Mouse (Mus musculus) heart, adult 9 months (tissue): ENCODE measurements around the gene Crybb1.

Experiments used
- DNase-seq, 2 experiments: peaks; one replicate each; pipeline ENCODE4 v3.0.0; 2022; ENCODE audit warnings: low spot score in 2 of 2

The Crybb1 gene

DNA sequence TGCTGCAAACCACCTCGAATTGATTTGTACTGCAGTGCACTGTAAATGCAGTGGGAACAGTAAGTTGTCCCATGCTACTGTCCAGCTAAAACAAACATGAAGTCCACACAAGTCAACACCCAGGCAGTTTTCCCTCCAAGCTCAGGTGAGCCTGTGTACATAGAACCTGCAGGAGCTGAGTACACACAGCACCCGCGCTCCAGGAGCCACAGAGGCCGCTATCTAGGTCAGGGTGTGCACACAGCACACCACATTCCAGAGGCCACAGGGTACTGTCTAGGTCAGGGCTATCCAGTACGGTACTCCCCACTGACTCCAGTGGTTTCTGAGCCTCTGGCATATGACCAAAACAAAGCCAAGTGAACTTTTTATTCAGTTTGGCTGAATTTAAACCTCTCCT is 46.7 kb downstream of the Crybb1 start:
- no peak for DNase-seq

DNA sequence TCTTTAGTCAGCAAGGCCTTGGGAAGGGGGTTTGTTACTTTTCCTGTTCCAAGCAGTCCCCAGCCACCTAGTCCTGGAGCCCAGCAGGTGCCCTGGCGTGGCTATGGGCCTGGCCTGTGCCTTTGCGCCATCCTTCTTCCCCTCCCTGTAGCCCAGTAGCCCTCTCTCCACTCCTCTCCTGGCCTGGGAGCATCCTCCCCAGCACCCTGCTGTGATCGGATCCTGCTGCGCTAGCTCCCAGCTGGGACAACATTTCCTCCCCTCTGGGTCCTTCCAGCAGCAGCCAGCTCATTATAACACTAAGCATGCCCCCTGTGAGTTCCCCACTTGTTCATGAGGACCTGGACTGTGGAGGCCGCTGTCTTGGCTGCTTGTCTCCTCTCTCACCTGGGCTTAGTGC is 50.2 kb downstream of the Crybb1 start:
- DNase-seq, result no peak

DNA sequence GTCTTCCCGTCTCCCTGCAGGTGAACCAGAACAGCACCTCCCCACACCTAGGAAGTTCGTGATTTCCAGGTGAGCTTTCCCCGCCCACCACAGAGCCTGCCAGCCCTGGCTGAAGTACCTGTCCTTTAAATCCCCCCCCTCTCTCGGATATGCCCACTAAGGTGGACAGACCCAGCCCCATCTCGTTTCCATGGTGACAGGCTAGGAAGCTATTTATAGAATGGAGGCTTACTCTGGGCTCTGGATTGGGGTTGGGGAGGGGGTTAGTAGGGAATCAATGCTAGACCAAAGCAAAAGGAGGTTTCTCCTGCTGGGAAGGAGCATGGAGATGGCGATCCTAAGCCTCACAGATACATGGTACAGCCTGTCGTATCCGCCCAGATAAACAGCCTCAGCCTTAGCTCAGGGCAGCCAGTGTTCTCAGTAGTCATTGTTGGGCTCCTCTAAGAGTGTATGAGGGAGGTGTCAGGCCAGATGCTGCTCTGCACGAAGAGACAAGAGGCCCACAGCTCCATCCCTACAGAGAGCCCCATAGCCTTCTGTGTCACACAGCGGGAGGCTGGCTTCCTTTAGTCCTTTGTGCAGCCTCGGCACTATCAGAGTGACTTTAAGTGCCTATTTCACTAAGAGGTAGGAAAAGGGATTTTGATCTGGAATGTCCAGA is 57.7 kb downstream of the Crybb1 start:
- no peak for DNase-seq

DNA sequence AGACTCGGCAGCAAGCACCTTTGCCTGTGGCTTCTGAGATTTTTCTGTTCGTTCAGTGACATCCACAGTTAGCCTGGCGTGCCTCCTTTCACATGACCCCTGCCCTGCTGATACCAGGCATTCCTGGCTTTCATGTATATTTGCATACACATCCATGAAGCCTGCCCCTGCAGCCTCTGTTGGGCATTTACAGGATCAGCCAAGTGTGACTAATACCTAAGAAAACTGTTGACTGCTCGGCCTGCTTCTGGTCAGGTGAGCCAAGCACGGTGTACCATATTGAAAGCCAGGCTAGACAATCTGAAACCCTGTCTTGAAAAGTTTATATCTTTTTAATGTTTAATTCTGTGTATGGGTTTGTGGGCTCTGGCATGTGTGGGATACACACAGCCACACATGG is 60.9 kb downstream of the Crybb1 start:
- DNase-seq, result no peak

DNA sequence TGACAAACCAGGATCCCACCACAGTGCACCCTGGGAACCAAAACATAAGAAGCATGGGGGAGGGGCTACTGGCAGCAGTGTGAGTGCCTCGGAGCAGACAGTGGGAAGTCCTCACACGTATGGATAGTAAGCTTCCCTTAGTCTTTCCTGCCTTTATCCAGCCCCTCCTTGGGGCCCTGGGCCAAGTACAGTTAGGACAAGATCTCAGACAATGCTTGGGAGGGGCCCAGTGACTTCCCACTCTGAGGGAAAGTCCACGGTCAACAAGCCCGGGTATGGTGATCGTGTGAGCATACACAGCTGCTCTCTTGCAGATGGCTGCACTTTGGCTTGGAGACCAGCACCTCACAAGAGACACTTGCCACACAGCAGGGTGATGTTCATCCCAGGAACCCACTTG is 61.7 kb downstream of the Crybb1 start:
- peak; percentile 43 to 78 for DNase-seq
